Mouse (Mus musculus): ENCODE results near the gene Myf6.

Myf6 gene

DNA sequence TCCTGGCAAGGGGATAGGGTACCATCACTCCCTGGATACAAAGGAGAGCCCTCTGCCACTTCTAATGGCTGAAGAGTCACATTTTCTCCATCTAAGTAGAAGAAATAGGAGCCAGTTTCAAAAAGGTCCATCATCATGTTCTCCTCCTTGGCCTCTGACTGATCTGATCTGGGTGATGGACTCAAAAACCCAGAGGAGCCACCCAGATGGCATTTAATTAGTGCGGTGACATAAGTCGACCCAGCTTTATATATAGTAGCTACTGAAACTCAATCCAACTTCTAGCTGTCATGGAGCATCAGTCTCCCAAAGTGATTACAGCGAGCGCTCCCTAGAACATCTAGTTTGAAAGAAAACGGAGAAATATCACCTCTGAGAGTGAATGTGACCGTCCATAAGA lies at the start of gene Myf6:
Gene Myf6, minus strand, starts transcription at position 170 of the 400 bp plus-strand sequence.
- no peak for DNase-seq

DNA sequence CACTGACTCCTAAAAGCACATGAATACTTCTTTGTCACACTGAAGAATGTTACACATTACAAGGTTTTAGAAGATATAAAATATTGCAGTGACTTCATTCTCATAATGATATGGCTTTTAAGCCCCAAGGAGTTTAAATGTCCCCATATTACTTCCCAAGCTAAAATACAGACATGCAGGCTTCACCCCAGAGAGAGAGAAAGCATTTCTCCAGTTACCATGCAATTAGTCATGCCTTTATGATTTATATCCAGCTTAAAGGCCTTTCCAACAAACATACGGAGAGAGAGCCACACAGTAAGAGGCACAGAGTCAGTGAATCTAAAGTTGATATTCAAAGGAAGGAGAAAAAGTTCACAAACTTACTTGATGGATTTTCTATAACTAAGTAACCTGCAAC lies 48.5 kb upstream of the Myf6 start:
- no peak for DNase-seq

DNA sequence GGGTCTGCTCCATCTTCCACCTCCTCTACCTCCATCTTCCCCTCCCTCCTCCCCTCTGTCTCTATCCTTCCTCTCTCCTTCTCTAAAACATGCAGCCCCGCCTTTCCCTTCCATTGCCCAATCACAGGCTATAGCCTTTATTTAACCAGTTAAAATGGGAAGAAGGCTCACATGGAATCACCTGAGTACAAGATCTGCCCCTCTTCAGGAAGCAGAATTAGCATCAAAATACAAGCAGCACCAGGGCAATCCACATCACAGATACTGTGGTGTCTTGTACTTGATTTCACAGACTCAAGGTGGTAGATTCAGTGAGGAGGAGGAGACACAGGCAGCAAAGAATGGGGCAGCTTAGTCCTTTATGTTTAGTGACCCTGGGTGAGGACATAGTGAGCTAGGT lies 34.2 kb upstream of the Myf6 start:
- no peak for DNase-seq

DNA sequence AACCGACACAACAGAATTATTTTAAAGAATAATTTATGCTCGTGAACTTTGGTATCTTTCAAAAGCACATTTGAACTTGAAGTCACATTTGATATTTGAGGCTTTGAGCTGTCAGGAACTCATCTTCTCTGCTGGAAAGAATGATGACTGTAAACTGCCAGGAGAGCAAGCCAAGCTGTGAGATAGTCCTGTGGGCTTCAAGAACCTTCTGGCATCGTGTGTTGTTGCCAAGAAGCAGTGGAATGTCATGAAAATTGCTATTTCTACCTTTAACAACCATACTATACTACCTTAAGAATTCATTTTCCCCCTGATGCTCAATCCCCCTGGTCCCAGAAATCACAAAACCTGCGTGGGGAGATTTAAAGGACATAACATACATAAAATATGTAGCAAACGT lies 24.7 kb upstream of the Myf6 start:
- peak; percentile 63 to 80 for DNase-seq

DNA sequence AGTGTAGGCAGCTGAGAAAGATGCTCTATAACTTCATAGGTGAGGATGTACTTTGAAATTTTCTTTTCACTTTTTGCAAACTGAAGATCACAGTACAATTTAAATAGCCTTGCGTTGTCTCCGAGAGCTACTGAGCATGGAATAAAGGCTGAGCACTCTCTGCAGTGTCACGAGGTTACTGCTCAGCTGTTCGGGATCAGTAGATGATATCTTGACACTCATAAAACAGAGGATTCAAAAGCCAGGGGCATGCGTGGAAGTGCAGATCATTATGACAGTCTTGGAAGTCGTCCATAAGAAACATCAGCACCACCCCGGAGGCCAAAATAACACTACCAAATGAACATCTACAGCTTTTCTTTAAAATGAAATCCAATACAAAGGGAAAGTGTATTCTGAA lies 22.1 kb upstream of the Myf6 start:
- DNase-seq: no peak

DNA sequence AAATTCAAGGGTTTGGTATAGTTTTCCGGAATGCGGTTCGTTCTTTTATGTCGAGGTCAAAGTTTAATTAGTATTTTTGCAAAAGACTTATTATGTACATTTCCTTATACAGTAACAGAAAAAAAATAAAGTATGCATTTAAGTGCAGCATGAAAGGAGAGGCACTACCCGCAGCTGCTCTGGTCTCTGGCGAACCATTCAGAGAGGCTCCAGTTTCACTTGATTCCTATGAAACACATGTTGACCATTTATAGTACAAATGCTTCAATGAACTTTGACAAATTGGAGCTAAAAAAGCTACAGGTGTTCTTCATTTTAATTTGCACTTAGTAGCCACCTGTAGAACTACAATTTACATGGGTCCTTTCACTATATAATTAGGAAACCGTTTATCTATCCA lies 20.2 kb upstream of the Myf6 start:
- no peak for DNase-seq

DNA sequence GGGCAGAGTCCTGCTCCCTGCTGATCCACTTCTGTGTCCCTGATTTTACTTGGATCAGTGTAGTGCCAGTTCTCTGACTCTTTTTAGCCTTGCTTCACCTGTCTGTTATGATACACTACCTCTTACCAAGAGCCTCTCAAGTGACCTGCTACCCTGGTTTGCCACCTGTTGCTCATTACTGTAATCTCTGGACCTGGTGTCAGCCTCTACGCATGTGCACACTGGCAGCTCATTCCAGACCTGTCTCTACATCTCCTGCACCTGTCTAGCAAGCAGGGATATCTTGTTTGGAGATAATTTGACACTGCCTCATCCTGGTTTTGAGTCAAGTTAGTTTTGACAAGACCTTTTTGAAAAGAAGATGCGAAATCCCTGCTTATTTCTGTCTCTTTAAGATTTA lies 11.9 kb upstream of the Myf6 start:
- no peak for DNase-seq

DNA sequence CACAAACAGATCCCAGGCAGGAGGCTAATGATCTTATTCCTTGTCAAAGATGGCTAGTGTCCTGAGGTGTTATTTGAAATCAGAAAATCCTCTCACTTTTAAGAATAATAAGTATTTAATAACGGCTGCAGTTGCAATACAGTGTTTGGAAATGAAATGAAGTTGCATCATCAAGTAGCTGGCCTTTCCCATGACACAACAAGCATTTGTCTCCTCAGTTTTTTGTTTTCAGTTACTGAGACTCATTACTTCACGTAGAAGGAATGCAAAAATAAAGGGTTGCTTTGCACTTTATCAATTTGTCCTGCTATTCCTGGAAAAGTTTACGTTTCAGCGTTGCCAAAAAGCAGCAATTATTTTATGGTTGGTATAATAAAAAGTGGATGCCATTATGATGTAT lies 8.9 kb upstream of the Myf6 start:
- DNase-seq: no peak

DNA sequence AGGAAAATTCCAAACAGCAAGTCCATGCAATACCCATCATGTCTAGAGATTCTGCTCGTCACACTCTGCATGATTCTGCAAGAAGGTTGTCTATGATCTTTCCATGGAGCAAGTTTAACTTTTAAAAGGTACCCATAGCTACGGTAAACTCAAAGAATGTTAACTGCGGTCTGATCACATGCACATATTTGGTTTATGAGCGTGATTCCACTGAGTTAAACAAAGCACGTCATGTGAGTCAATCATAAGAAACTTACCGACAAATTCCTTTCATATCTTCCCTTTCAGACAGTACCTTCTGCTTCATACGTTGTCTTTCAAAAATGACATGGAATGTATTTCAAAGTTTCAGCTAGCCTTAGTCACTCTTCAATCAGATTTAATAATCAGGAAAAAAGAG lies 7.7 kb upstream of the Myf6 start:
- no peak for DNase-seq

DNA sequence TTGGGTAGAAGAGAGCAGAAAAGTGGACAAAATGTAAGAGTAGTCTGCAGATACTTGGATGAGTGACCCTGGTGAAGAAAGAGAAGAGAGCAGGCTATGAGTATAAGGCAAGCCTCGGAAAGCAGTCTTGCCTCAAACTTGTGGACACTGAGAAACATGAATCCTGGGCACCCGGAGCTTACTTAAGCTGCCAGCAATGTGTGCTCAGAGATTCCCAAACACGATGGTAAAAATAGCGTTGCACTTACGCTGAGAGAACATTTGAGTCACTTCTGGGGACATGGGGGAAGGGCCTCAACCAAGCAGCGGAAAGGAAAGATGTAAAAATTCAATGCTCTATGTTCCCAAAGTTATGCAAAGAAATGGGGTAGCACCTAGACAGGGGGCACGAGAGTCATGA lies 5.1 kb upstream of the Myf6 start:
- no peak for DNase-seq

DNA sequence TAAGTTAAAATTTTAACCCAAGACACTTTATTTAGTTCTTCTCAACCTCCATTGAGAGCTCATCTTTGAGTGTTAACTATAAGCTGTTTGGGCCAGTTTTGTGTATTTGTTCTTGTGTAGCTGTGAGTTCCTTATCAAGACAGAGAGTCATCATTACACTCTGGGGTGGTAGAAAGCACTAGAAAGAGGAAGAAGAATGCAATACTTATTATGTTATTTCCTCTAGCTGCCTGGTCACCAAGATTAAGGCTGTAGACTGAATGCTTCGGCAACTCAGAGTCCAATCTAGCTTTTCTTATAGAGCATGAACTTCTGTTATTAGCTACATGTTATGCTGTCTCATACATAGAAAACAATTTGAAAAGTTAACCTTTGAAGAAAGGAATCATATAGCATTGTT lies 1.9 kb upstream of the Myf6 start:
- DNase-seq: no peak

DNA sequence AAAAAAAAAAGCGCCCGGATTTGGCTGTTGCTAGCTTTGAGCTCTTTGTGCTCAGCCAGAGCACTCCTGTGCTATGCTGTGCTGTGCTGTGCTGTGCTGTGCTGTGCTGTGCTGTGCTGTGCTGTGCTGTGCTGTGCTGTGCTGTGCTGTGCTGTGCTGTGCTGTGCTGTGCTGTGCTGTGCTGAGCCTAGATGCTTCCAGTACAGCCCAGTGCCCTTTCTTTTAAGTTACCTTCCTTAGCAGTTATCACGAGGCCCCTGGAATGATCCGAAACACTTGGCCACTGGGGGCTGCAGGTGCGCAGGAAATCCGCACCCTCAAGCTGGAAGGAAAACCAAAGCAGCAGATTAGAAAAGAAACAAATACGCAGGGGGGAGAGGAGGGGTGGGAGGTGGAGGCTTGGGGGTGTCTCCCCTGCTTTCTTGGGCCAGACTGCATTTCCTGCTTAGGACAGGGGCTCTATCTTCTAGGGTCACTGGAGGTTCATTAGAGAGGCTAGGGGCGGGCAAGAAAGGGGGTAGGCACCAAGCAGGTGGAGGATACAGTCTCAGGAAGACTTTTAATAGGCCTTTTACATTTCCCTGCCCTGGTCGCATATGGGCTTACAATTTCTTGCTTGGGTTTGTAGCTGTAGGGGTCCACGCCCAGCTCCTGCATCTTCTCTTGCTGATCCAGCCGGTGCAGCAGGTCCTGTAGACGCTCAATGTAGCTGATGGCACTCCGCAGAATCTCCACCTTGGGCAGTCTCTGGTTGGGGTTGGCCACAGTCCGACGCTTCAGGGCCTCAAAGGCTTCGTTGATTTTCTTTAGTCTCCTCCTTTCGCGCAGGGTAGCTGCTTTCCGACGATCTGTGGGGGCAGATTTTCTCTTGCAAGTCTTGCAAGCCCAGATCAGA lies 710 bp downstream of the Myf6 start:
- DNase-seq: peak in 1 of 2 experiments; percentile 11

DNA sequence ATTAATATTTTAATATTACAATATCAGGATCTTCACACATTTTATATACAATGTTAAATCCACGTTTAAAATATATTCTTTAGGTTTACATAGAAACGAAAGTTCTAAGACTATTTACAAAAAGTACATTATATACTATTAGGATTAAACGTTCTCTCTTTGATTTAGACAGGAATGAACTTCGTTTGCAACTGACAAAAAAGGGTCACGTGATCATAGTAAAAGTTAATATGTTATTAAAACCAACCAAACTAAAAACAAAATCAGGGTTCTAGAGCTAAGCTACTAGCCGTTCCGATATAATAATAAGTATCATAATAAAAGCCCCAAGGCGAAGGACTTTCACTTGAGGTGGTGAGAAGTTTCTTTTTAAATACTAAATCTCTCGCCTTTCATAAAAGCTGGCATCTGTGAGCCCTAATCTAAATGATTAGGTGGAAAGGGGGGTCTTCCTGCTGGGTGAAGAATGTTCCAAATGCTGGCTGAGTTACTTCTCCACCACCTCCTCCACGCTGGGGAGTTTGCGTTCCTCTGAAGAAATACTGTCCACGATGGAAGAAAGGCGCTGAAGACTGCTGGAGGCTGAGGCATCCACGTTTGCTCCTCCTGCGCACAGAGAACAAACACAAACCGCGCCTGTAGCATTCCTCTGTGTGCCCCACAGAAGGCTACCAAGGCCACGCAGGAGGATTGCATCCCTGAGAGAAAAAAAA lies 1.5 kb downstream of the Myf6 start:
- no peak for DNase-seq

DNA sequence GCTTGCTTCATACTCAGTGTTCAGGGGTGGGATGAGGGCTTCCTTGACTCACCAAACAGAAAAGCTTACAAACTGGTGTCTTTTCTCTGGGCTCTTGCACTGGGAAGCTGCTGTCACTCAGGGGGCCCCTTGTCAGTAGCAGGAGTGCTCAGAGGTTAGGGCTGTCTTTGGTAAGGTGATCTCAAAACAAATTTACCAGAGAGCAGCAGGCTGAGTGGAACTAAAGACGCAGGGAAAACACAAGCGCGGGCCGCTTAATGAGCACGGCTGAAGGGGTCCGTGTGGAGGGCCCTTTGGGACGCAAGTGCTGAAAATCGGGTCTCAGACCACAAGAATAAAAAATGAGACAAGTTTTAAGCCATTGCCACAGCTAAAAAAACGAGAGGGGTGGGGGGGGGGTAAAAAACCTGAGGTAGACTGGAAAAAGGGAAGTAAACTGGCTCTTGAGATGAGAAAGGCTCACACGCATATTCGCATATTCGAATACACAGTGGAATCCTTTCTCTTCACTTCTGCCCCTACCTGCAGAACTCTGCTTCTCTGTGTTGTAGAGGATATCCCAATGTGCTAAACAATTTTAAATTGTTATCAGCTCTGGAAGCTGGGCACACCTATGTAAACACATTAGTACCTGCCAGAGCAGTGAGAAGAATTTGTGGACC lies 5.8 kb downstream of the Myf6 start:
- no peak for DNase-seq

DNA sequence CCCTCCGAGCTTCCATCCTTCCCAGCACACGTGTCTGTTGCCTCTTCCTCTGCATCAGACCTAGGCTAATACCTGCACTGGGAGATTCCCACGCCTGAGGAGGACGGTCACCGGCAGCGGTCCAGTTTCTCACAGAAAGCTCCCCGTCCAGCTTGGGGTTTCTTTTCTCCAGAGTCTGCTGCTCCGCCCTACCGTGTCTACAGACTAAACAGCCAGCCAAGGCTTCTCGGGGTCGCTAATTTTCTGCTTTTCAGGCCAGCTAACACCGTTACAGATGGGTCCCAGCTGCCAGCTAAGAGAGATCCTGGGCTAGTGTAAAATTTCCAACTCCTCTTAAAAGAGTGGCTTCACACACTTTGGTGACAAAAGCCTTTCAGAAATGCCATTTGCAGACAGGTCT lies 7.8 kb downstream of the Myf6 start:
- no peak for DNase-seq

DNA sequence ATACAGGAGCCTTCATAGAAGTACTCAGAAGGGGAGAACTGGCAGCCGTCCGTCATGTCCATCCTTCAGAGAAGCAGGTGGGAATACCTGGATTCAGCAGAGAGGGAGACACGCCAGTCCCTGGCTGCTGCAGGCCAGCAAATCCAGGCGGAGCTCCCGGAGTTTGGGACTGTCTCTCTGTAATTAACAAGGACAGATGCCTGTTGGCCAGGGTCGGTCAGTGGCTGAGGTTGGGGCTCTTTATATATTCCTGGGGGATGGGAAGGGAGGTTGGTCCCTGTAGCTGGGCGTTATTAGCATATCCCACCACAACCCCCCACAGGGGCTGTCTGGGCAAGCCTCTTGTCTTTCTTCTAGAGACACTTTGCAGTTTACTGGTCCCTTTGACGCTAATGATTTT lies 8.7 kb downstream of the Myf6 start, which contains the start of gene Myf5:
Gene Myf5, minus strand, starts transcription at position 265 of the 400 bp plus-strand sequence.
- no peak for DNase-seq

DNA sequence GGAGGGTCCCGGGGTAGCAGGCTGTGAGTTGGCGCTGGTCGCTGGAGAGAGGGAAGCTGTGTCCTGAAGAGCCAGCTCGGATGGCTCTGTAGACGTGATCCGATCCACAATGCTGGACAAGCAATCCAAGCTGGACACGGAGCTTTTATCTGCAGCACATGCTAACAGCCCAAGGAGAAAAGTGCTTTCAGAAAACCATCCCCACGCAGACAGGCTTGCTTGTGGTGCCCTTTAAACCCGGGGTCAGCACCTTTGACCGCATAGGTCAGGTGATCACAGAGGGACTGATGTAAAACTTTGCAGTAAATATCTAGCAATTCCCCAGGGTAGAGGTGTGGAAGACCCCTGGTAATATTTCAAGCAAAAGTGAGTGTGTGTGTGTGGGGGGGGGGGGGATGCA lies 10.5 kb downstream of the Myf6 start:
- peak in 1 of 2 experiments; percentile 9 for DNase-seq

DNA sequence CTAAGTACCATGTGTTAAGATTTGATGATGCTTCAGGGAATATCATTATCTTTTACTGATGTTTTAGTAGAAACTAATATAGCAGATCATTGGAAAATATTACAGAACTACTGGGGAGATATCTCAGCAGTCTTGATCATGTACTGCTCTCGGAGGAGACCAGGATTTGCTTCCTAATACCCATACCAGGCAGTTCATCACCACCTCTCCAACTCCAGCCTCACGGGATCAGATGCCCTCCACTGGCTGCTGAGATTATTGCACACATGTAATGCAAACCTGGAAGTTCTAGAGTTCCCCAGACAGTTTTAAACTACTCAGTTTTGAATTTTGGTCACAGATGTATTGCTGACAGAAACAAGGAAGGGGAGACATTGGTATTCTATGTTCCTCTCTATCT lies 21.0 kb downstream of the Myf6 start:
- no peak for DNase-seq

DNA sequence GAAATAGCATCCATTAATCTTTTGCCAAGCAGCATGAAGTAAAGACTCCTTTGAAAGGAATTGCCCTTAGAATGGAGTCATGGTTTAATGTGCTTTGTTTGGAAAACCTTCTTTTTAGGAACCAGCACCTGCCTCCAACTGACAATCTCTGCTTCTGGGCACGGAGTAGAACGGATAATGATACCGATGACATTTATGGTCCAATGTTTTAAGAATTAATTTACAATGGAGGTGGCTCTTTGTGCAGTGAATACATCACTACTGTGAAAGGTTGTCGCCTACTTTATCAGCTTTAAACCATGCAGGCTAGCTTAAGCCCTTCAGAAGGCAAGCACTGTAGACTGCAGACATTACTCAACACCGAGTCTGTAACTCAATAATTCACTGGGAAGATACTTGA lies 22.8 kb downstream of the Myf6 start:
- DNase-seq: no peak

DNA sequence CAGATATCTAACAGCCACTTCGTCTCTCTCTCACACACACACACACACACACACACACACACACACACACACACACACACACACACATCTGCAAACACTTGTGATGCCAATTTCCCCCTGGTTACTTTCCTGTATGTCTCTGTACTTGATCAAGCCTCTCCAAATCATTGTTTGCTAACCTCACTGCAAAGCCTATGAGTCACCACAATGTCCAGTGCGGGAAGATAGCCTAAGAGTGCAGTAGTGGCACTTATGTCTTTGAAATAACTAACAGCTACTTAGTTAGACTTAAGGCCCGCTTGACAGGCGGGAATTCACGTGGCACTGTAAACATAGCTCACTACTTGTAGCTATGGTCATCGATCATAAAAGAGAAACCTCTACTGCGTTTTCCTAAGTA lies 26.7 kb downstream of the Myf6 start:
- no peak for DNase-seq

DNA sequence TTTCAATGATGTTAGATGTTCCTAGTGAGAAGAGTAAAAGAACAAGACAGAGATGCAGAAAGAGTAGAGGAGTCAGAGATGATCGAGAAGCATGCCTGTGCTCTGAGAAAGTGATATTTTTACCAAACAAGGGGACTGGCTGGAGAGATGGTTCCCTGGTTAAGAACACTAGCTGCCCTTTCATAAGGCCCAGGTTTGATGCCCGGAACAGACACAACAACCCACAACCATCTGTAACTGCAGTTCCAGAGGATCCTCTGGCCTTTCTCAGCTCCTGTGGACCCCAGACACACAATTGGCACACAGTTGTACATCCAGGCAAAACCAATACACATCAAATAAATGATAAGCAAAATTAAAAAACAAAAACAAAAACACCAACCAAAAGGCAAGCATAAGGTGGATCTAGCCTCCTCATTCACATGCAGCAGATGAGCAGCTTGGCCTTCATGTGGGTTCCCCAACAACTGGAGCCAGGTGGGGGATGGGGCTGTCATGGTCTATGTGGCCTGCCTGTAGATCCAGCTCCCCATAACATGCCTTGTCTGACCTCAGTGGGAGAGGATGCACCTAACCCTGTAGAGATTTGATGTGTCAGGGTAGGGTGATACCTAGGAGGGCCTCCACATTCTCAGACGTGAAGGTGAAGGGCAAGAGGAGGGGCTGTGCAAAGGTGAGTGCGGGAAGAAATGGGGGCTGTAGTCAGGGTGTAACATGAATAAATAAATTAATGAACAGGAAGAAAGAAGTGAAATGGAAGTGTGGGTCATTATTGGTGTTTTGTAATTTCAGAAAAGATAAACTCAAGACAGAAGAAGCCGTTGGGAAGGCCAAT lies 44.8 kb downstream of the Myf6 start:
- DNase-seq: no peak
